Mouse (Mus musculus) CD4-positive, CD25-positive, alpha-beta regulatory T cell, adult 4 months (primary cell): ENCODE data around the gene Sema3g. TPM values are rescaled to one million over a fixed set of nuclear protein-coding genes. Genes with fewer than 3 reads are reported as not detected.

Source experiments
- ATAC-seq: one replicate; pipeline ENCODE4 v1.8.0; 2017
- polyA plus RNA-seq, 2 experiments: library from polyadenylated mRNA; unstranded; fragments of 100-300 nt; shearing (Covaris generic); gene quantifications; one replicate each; pipeline ENCODE4 v1.2.1; 2017

Gene Sema3g
- polyA plus RNA-seq, 2 experiments from 2014 or later = not detected

DNA sequence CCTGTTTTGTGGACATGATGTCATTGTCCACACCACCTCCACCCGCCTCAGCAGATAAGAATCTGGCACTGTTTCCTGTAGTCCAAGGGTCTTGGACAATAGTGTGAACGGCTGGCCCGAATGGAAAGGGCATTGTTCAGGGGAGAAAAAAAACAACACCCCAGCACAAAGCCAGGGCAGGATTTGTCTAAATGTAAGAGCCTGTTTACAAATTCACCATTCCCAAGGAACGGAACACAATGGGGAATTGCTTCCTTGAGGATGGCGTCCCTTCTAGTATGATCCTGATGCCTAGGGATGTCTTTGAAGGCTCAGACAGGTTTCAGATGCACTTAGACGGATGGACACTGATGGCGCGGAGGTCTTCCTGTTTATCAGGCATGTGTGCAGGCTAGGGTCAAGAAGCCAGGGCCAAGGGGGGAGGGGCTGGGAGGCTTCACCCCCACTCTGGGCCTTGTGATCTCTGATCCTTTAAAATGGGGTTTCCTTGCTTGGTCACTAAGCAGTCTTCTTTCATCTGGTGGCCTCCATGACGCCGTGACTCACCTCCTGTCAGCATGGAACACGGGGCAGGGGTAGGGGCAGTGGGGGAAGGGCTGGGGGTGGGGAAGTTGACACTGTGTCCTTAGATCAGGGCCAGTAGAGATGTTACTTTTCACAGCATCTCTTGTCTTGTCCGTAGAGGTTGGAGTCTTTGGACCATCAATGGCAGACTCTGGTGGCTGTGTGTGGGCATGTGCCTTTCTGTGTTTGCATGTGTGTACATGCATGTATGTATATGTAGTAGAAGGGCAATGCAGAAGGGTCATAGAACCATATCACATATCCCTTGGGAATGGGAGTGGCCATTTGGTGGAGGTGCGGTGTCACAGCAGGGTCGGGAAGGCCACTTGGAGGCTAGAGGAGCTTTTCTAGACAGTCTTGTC is 15.7 kb downstream of the Sema3g start:
- ATAC-seq = peak; percentile 5

DNA sequence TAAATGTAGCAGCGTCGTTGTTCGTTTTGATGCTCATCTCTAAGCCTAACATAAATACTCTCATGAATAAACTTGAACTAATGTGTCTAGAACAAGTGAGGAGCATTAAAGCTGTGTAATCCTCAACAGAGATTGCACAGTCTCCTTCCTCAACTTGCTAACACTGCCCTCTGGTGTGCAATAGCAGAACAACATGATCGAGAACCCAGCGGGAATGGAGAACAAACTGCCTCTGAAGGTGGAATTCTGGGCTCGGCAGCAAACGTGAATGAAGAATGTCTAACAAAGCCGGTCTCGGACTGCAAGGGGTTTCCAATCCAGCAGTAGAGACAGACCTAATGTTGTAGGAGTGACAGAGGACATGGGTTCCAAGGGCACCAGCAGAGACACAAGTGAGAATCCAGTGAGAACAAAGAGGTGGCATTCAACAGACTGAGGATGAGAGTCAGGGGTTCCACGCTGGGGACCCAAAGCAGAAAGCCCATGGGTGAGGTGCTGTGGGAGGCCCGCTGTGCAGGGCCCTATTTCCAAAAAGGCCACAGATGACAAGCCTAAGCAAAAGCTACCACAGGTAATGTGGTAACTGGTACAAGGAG is 16.4 kb downstream of the Sema3g start:
- ATAC-seq = peak; percentile 83

DNA sequence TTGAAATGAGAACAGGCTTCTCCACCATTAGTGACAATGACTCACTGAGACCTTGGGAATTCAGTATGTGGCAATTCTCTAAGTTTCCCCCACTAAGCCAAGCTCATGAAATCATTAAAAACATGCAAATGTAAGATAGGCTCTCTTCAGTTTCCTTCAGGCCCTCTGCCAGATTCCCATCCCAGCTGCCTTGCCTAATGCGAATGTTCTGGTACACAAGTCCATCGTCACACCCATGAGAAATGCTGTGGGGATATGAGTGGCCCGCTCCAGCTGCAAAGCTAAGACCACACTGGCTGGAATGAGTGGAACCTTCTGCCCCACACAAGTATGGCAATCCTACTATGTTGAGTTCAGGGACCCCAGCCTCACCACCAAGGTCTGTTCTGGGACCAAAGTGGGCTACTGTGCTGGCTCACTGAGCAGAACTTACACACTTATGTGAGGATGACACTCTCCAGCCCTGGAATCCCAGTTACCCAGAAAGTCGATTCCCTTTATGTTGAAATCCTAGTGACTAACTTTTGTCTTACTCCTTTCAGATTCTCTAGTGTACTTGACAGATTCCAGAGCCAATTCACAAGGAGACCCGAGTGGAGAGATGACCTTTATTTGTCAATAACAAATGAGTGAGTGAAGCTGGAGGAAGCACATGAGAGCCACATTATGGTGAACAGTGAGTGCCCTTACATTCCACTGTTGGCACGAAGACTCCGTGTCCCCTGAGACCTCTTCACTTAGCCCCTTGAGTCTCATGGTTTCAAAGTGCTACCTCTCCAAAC is 19.6 kb downstream of the Sema3g start:
- no peak for ATAC-seq

DNA sequence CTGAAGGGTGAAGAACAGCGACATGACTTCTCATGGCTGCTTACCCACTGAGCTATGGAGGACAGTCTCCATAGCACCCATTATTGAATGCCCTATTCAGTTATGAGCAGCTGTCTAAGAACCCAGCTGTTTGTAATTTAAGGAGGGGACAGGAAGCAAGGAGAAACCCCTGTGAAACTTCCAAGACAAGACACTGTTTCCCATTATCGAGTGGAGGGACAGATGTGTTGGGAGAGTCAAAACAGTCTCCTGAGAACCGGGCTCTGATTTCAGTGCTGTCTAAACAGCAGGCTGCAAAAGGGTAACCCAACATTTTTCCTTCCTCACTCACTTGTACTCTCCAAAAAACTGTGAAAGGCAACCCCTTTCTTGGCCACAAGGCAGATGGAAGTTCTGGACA is 22.9 kb downstream of the Sema3g start:
- ATAC-seq = no peak

DNA sequence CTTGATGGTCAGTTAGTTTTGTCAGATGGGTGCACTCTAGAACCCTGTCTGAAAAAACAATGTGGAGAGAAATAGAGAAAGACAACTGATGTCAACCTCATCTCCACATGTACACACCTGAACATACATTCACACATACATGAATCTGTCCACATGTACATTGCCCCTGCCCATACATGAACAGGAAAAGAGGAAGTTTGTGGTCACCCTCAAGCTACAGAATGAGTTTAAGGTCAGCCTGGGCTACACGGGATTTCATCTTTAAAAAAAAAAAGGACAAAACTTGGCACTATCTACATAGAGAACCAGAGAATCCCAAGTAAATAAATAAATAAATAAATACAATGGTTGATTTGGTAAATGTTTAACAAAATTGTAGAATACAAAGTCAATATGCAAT is 27.1 kb downstream of the Sema3g start:
- ATAC-seq = no peak

DNA sequence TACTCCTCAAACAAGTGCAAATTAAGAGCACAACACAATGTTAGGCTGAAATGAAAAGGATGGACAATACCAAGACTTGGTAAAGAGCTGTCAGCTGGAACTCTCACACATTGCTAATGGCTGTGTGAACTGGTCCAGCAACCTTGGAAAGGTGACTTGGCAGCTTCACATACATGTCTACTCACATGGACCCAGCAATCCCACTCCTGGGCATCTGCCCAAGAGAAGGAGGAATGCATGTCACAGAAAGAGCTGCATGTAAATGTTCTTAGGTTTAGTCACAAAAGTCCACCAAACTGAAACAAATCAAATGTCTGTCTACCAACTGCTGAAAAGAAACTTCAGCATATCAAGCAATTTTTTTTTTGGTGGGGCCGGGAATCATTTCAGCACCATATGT is 28.3 kb downstream of the Sema3g start:
- no peak for ATAC-seq

DNA sequence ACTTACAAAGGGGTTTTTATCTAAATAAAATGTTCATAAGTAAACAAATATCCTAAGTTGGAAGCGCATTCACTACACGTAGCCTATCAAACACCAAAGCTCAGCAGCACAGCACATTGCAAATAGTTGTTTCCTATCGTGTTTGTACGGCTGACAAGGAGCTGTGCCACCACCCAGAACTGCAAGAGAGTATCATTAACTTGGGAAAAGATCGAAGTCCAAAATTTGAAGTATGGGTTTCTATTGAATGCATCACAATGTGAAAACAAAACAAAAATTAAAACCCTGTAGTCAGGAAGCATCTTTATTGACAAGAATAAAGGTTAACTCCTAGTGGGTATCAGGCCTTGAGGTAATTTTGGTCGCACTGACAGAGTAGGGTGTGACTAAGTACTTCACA is 30.7 kb downstream of the Sema3g start:
- ATAC-seq = no peak

DNA sequence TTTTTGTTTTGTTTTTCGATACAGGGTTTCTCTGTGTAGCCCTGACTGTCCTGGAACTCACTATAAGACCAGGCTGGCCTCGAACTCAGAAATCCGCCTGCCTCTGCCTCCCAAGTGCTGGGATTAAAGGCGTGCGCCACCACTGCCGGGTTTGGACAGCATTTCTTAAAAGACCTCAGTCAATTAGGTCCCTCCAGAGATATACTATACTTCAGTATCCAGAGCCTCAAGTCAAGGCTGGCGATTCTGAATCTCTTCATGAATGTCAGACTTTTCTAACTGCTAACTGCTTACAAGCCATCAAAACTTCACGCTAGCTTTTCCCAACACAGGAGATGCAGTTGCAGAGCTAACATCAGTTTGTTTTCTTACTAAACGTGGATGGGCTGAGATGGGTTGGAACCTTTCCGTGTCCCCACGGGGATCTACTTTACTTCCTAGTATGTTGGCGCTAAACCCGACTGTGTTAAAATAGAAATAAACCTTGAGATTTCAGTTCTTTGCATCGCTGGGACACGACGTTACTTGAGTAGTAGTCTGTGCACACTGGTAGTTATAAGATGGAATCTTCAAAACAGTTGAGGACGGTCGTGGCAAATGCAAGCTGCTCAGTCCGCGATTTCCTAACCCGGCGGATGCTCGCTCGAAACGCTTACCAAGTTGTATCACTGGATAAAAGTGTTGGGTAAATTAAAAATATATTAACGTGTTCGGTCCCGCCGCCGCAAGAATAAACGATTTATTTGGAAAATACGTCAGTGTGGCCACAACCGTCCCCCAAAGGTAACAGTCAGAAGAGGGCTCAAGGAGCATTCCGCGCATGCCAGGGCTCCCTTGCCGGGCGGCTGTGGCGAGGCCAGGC is 32.8 kb downstream of the Sema3g start:
- peak; percentile 46 for ATAC-seq

DNA sequence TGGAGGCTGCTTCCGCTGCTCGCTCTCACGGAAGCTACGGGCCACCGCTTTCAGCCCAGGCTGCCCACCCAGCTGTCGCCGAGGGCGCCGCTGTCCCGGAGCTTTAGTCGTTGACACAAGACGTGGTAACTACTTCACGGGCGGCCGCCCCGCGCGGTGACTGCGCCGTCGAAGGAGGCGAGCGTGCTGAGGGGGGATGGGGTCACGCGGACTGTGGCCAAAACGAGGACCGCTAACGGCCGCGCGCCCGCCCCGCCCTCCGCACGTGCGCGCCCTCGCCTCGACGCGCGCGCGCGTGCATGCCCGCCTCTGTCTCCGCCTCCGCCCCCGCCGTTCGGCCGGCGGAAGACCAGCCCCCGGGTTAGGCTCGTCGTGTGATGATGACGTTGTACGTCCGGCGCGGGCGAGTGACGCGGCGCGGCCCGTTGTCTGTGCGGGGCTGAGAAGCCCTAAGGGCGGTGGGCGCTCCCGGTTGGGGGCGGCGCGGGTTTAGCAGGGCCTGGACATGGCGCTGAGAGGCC is 33.5 kb downstream of the Sema3g start, which contains the start of the genes Phf7 and Bap1:
TSS of gene Phf7 (minus strand) at position 234 of the 521 bp plus-strand sequence.
TSS of gene Bap1 (plus strand) at position 367 of the 521 bp plus-strand sequence.
- peak; percentile 80 for ATAC-seq

DNA sequence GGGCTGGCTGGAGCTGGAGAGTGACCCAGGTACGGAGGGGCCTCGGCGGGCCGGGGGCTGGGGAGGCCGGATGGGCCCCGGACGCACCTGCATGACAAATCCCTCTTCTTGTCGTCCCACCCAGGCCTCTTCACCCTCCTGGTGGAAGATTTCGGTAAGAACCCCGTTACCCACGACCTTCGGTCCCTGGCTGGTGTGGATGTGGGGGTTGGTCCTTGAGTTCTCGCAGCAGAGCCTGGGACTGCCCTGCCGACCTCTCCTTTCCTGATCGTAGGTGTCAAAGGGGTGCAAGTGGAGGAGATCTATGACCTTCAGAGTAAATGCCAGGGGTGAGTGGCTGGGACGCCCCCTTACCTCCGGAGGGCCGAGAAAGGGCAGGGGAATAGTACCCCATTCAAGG is 34.0 kb downstream of the Sema3g start:
- peak; percentile 30 for ATAC-seq

DNA sequence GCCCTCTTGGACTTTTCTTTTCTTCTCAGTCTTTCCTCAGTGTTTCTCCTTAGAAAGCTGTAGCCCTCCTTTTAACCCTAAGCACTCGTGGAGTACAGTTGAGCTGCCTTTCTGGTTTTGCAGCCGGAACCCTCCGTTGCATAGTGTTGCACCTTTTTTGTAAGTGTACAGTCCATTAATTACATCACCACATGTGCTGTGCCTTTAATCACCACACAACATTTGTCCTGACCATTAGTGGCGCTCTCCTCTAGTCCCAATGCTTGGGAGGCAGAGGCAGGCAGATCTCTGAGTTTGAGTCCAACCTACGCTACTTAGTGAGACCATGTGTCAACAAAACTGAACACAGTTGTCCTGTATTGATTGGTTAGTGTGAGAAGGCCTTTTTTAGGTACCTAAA is 34.4 kb downstream of the Sema3g start:
- no peak for ATAC-seq

DNA sequence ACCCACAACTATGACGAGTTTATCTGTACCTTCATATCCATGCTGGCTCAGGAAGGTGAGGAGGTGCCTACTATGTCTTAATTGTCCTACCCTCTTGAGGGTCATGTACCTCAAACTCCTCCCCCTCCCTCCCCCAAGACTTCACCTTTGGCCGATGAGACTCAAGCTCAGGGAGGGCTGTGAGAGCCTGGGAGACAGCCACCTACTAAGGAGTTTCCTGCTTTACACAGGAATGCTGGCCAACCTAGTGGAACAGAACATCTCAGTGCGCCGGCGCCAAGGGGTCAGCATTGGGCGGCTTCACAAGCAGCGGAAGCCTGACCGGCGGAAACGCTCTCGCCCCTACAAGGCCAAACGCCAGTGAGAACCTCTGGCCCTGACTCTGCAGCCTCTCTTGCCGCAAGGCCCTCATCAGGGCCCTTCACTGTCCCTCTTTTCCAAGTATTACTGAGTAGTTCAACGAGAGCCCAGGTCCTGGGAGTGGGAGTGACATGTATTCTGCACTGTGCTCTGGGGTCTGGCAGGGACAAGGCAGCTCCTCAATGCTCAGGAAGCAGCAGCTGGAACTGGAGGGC is 40.9 kb downstream of the Sema3g start:
- ATAC-seq = no peak

DNA sequence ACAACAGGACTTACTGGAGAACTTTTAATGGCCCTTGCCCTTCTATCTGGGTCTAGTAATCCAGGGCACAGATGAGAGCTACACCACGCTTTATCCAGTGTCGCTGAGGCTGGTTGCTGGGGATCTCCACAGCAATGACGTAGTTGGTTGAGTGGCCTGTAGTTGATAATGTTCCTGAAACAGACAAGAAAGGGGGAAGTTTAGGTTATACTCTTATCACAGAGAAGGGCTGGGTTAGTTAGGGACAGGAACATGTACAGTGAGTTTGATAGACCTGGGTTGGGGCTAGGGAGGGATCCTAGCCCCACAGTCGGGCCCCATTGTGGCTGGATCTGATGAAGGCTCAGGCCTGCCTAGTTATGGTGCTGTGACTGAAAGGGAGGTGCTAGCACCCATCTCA is 42.7 kb downstream of the Sema3g start:
- ATAC-seq = no peak

DNA sequence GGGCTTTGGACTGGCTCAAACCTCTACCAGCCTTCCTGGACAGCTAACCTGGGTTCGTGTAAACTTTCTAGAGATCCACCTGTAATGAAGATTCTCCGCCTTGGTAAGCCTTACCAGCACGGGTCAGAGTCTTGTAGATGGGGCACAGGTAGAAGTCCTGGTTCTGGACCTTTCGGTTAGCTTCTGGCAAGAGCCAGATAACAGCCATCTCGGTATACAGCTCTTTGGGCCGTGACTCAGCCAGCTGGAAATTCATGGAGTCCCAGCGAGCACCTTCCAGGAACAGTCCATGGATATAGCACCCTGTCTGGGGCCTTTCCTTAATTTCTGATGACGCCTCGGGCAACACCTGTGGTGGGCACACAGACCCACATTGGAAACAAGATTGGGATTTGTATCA is 43.3 kb downstream of the Sema3g start:
- ATAC-seq = no peak

DNA sequence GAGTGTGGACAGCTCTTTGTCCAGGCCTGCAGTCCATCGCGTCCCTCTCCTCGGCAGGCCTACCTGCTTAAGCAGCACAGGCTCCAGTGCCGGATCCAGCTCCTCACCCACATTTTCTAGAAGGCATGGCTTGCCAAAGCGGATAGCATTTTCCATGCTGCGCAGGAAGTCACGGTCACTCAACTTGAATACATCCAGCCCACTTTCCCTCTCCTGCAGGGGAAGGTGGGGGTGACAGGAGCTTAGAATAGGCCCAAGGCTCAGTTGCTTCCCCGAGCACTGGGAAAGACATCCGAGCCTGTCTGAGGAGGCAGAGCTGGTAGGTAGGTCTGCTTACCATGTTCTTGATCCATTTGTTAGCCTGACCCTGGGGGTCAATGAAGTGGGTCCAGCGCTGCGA is 50.0 kb downstream of the Sema3g start:
- no peak for ATAC-seq

DNA sequence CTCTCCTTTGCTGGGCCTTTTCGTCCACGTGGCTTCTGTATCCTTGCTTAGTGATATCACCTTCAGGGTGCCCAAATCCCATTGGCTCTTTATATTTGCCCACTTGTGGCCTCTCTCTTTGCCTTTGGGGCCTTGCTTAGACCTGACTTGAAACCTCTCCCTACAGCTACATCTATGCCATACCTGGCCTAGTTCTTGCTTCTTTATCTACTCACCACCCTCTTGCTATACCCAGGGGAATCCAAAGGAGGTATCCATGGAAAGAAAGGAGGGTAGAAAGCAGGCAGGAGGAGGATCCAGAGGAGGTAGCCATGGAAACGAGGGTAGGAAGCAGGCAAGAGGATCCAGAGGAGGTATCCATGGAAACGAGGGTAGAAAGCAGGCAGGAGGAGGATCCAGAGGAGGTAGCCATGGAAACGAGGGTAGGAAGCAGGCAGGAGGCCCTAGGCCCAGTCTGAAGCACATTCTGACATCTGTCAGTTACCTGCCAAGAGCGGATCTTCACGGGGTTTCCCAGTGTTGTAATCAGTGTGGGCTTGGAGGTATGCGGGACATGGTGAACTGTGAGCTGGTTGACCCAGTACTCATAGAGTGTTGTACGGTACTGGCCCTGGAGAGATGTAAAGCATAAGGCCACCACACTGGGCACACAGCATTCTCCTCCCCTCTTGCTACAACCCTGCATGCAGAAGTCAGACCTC is 50.8 kb downstream of the Sema3g start:
- no peak for ATAC-seq

DNA sequence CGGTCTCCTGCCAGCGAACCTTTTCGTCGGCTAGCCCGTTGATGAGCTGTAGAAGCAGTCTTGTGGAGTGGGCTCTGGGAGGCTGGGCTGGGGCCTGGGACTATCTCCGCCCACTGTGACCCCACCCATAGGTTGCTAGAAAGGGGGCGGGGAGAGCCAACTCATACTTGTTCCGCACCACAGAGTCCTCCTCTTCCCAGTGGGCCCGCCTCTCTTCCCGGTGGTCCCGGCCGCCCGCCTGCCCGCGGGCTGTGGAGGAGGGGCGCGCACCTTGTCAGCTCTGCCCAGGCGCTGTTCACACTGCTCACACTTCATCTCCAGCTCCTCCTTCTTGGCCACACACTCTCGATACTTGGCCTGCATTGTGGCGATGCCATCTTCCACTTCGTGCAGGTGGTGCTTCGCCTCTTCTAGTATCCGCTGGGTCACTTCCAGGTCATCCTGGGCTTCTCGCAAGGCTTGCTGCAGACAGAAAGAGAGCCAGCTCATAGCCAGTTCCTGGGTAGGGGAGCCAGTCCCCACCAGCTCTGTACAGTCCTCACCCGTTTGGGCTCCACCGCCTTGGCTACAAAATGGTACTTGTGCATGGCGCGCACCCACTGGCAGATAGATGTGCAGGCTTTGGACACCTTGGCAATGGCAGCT is 51.9 kb downstream of the Sema3g start:
- no peak for ATAC-seq

DNA sequence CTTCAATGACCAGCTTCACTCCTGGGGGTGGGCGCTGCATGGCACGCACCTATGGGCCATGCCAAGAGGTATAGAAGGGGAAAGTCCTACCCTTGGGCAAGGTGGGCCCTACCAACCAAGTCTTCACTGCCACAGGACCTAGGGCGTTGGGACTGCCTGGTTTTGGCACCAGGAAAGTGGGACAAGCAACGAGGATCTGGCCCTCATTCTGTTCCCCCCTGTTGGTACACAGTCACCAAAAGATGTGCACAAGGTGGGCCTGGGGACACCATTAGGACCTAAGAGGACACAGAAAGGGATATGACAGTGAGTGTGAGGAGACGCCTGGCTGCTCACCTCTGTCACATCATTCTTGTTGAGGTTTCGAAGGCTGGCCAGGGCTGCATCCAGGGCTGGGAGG is 53.5 kb downstream of the Sema3g start:
- ATAC-seq = no peak

DNA sequence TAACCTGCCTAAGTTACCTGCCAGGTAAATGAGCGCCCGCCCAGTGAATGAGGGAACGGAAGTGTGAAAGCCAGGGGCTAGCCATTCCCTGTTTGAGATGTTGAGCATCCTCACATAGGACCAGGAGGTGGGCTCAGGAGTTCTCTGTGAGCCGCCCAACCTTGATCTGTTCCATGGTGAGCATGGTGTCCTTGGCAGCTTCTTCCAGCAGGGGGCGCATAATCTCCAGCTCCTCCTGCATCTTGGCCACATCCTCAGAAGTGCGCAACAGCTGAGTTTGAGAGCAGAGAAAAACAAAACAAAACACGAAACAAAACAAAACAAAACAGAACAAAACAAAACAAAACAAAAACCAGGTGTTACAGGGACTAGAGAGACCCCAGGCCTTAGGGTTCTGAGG is 54.5 kb downstream of the Sema3g start:
- peak; percentile 87 for ATAC-seq
